Mouse (Mus musculus) lung, adult 2 months (tissue): ENCODE results near the gene Ankrd28.

ENCODE experiments used
- CTCF ChIP-seq: fragments of 200-500 bp; IDR thresholded peaks from 2 replicates; pipeline ENCODE4 v1.5.1; 2011; ENCODE audit warnings: mild to moderate bottlenecking, low read length, control low read depth; ENCODE audit not compliant: insufficient read depth
- POLR2A ChIP-seq: fragments of 200-500 bp; IDR thresholded peaks from 2 replicates; pipeline ENCODE4 v1.6.1; 2011; ENCODE audit warnings: low read depth, mild to moderate bottlenecking, control low read depth, low read length, borderline replicate concordance; ENCODE audit errors: extremely low read depth

GRCm38 (mm10) chr14:31685680-31686079 lies 144.8 kb downstream of the Ankrd28 start:
- TF ChIP-seq CTCF (no peak), POLR2A (no peak)
